Mouse (Mus musculus): ENCODE results near the gene Slc9a3r2.
"Not testable (repeated sequence)": the region's sequence is repeated elsewhere in the genome, so short reads cannot be mapped to it uniquely, and the experiment has no call there.

Slc9a3r2 gene

DNA sequence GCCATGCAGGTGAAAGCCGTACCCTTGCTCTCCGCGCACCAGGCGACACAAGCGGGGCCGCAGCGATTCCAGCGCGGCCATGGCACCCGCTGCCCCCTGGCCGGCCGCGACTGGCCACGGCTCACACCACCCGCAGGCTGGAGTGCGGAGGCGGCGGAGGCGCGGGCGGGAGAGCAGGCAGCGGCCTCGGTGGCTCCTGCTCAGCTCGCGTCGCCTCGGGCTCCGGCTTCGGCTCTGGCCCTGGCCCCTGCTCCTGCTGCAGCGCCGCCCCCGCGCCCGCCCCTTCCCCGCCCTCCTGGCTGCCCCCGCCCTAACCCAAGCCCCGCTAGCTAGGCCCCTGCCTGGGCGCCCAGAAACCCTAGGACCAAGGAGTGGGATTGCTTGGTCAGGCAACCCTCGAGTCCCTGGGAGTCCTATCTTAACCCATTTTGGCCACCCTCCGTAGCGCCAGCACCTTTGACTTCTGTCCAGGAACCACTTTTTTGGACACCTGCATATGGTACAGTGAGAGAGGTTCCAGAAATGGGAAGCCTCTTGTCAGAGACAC, at the start of gene Slc9a3r2:
Gene Slc9a3r2, minus strand, starts transcription at position 258 of the 547 bp plus-strand sequence.
- DNase-seq (ENCODE audit: low spot score in 2 of 2): no peak

DNA sequence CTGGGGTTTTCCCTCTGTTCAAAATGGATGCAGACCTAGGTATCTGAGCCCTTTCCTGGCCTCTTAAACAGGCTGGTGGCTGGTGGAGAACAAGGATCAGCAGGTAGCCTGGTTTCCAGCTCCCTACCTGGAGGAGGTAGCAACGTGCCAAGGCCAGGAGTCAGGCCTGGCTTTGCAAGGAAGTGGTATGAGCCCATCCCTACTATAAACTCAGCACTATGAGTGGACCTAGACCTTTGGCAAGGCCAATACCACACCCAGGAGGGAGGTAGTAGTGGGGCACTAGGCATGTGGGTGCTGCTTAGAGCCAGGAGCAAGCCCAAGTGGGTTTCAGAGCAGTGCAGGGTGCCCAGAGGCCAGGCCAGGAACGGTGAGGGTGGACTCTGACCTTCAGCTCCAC, 49.3 kb upstream of the Slc9a3r2 start:
- DNase-seq (ENCODE audit: low spot score in 2 of 2): no peak

DNA sequence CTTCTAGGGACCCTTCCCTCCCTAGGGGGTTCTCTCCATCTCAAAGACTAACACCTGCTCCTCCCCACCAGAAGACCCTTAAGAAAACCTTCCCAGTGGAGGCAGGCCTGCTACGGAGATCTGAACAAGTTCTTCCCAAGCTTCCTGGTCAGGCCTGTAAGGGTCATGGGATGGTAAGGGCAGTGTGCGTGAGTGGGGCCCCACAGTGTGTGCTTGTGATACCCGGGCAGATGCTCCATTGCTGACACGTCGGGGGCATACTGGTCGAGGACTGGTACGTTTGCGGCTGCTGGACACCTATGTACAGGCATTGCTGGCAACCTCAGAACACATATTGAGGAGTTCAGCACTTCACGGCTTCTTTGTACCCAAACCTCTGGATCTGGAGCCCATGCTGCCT, 48.6 kb upstream of the Slc9a3r2 start:
- no peak for DNase-seq (ENCODE audit: low spot score in 2 of 2)

DNA sequence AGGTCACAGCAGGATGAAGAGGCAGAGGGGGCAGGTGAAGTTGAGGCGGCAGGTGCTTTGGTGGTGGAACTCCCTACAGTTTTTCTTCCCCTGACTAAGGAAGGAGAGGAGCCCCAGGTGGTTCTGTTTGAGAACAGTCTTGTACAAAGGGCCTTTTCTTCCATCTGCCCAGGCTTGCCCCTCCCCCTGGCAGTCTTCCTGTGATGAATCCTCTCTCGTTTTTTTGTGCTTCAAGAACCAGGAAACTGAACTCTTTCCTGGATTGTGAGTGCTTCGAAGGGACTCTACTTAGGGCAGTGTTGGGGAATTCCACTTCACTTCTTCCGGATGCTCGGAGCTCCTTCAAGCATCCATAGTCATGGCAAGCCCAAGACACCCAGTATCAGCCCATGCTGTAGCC, 47.9 kb upstream of the Slc9a3r2 start:
- no peak for DNase-seq (ENCODE audit: low spot score in 2 of 2)

DNA sequence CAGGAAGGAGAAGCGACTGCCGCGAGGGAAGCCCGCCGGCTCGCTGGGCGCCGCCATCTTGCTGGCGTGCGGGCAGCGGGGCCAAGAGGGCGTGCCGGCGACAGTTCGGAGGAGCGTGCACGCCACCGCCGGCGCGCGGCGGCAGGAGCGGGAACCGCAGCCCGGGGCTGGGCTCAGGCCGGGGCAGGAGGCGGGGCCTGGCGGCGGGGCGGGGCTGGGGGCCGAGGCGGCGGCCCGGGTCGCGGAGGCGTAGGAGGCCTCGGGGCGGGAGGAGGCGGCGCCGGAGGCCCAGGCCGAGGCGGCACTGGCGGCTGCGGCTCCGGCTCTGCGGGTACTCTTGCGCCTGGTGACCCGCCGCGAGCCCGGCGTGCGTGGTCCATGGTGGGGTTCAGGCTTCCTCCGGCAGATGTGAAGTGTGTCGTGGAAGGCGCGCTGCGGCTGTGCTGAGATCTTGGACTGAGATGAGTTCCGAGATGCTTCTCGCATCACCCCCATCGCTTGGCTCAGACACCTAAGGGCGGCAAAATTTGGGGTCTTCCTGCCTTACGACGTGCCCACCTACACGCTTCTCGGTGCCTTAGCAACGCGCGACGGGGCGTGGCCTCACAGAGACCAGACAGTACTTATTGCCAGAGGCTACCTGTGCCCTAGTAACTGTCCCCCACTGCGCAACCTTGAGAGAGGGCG, 46.0 kb upstream of the Slc9a3r2 start, which contains the start of the genes Gfer and Noxo1:
Gene Gfer, minus strand, starts transcription at position 146 of the 687 bp plus-strand sequence.
Gene Noxo1, plus strand, starts transcription at position 224 of the 687 bp plus-strand sequence.
- peak; percentile 71 to 84 for DNase-seq (ENCODE audit: low spot score in 2 of 2)

DNA sequence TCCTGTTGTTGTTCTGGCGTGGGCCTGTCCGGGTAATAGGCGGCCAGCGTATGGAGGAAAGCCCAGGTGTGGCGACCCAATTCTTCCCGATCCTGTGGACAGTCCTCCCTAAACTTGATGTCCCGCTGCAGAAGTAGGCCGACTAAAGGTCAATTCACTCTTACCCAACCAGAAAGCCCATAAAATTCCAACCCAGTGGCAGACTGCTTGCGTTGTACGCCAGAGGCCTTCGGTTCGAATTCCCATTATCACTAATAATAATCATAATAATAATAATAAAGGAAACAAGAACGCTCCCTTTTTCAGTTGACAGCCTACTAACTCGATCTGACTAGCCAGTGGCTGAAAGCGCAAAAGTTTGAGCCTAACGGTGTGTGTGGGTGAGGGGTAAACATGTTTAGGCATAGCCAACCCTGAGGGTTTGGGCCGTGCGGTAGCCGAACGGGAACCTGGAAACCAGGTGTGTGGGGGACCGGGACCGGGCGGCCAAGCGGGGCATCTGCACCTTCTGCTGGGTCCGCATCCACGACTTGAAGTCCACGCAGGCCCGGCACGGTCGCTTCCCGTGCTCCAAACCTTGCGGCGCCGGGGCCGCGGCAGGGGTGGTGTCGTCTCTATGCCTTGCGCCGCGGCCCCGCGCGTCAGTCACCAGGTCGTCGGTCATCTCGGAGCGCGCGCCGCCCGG, 45.3 kb upstream of the Slc9a3r2 start:
- no peak for DNase-seq (ENCODE audit: low spot score in 2 of 2)

DNA sequence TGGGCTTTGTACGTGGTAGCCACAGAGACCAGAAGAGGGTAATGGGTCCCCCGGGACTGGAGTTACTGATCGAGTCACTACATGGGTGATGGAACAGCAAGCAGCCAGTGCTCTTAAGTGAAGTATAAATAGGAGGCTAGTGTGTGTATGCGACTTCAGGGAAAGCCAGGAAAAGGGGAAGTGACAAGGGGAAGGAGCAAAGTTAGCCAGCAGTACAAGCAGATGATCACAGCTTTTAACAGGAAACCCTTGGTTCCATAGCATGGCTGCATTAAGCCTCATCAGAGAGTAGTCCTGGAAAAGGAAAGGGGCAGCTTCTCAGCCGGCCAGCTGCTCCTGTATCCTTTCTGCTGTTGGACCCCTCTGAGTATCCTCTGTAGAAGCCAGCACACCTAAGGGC, 42.3 kb upstream of the Slc9a3r2 start:
- DNase-seq (ENCODE audit: low spot score in 2 of 2): no peak

DNA sequence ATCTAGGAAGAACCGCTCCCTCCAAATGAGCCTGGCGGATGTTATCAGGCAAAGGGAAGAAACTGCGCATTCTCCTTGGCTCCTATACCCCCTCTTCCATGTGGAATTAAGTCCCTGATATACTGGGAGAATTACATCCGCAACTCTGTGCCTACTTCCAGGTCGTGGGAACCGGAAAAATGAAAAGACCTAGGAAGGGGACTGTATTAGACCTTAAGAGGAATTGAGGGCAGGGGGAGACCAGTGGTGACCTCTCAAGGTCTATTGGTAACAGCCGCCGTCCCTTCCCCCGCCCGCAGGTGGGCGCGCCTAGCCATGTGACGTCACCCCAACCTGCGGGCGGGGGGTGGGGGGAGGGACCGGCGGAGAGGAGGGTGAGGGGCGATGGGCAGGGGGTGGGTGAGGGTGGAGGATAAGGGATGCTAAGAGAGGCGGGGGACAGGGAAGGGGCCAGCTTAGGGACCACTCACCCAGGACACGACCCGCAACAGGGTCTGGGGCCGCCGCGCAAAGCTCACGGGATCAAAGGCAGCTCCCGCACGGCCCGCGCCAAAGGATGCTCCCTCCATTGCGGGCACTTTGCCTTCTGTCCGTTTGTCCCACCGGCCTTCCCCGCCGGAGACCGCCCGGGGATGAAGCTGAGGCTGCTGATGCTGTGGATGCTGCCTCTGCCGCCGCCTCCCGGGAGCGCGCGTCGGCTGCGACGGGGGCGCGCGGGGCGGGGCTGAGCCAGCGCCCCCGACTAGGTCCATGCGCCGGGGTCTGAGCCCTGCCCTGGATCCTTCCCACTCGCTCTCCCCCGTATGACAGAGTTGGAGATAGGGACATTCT, 39.3 kb upstream of the Slc9a3r2 start, which contains the start of gene Syngr3:
Gene Syngr3, minus strand, starts transcription at position 705 of the 831 bp plus-strand sequence.
- no peak for DNase-seq (ENCODE audit: low spot score in 2 of 2)

DNA sequence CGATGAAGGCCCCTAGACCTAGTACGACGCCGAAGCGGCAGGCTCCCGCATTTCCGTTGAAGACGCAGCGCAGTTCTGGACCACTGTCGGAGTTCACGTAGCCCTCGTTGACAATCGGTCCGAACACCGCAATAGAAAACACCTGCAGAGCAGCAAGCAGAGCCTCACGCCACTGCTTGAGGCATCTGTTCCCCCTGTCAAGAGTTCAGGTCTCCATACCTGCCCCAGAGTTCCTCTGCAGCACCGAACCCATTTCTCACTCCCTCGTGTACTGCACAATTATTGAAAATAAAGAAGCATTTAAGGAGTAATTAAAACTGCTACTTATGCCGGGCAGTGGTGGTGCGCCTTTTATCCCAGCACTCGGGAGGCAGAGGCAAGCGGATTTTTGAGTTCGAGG, 37.5 kb upstream of the Slc9a3r2 start:
- no peak for DNase-seq (ENCODE audit: low spot score in 2 of 2)

DNA sequence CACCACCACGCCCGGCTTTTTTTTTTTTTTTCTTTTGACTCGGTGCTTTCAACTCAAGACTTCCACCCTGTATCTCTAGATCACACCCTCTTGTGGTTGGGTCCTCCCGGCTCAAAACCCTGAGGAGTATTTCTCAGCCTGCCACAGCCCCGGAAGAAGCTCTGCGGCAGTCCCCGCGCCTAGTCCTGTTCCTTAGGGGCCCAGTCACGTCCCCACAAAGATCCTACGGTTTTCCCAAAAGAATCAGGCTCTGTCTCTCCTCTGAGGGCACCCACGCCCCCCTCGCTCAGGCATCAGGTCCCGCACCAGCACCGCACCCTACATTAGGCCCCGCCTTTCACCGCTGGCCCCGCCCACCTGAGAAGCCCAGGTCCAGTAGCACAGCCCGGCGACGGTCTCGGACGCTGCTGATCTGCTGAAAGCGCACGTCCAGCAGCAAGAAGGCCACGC, 37.0 kb upstream of the Slc9a3r2 start:
- DNase-seq (ENCODE audit: low spot score in 2 of 2): peak; percentile 42 to 47

DNA sequence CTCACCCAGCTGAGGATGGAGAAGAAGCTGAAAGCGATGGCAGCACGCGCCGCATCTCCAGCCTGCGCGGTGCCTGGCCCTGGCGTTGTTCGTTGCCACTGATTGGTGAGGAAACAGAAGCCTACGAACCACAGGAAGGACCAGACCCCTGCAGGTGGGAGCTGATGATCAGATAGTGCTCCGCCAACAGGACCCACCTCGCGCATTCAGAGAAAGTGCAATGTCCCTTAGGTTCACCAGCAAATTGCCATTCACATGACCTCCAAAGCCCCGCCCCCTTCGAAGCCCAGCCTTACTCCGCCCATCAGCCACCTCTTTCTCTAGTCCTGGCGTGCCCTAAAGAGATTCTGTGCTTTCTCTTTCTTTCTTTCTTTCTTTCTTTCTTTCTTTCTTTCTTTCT, 36.4 kb upstream of the Slc9a3r2 start:
- peak; percentile 31 to 33 for DNase-seq (ENCODE audit: low spot score in 2 of 2)

DNA sequence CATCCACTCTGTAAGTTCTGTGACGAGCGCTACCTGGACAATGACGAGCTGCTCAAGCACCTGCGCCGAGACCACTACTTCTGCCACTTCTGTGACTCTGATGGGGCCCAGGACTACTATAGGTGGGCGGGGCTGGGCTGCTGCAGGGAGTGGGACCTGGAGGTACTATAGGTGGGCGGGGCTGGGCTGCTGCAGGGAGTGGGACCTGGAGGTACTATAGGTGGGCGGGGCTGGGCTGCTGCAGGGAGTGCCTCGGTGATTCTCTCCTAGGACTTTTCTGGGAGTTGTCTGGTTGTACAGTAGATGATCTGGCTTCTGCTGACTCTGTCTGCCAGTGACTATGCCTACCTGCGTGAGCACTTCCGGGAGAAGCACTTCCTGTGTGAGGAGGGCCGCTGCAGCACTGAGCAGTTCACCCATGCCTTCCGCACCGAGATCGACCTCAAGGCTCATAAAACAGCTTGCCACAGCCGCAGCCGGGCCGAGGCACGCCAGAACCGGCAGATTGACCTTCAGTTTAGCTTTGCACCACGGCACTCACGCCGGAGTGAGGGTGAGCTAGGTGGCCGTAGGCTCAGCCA, 27.5 kb upstream of the Slc9a3r2 start:
- DNase-seq (ENCODE audit: low spot score in 2 of 2): no peak

DNA sequence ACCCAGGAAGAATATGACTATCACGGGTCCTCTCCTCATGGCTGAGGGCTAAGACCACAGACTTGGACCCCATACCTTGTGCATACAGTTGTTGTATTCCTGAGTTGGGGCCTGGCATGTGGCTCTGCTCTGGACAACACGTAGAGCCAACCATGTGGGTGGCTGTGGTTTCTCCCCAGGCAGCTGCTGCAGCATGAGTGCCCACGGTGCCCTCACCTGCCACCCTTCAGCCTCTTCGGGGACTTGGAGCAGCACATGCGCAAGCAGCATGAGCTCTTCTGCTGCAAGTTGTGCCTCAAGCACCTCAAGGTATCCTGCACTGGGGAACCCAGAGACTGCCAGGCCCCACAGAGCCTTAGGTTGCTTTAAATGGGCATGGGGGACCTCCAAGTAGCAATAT, 26.8 kb upstream of the Slc9a3r2 start:
- DNase-seq (ENCODE audit: low spot score in 2 of 2): no peak

DNA sequence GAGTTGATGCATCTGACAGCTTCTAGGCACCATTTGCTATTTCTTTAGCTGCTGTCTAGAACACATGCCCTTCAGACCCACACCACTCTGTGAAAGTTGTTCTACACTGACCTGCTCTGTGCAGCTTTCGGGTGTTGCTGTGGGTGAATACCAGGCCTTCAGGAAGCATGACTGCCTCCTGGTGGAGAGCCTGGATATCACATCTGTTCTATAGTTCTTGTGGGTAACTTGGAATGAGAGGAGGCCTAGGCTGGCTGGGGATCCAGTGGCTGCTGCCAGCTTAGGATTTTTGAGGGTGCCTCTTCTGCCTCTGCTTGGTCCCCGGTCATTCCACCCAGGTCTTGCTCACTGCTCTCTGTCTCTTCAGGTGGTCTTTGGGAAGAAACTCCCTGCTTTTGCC, 26.1 kb upstream of the Slc9a3r2 start:
- peak; percentile 53 to 77 for DNase-seq (ENCODE audit: low spot score in 2 of 2)

DNA sequence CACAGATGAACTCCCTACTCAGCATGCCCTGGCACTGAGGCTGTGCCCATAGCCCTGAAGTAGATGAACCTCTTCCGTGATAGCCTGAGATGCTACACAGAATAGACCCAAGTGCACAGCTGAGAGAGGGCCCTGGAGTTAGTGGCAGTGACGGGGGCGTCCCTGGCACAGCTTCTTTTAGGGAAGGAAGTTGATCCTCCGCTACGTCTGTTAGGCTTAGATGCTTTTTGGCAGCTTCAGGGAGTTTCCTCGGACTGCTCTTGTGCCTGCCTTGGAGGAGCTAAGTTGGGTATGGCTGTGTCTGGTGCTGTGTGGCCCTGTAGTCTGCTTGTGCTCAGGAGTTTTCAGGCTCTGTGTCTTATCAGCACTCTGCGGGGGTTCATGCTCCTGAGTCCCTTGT, 24.1 kb upstream of the Slc9a3r2 start:
- no peak for DNase-seq (ENCODE audit: low spot score in 2 of 2)

DNA sequence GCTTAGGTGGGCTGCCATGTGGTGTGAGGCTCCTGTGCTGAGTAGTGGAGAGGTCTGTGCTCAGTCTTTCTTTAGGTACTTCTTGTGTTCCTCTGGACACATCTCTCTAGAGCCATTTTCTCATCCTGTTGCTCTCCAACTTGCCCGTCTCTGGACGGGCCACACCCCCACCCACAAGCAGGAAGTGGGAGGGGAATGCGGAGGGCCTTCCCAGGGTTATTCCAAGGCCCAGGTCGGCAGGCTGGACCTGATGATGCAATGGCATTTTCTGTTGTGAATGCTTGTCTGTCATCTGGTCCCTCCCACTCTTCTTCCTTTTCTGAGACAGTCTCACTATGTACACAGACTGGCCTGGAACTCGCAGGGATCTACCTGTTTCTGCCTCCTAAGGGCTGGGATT, 22.0 kb upstream of the Slc9a3r2 start:
- no peak for DNase-seq (ENCODE audit: low spot score in 2 of 2)

DNA sequence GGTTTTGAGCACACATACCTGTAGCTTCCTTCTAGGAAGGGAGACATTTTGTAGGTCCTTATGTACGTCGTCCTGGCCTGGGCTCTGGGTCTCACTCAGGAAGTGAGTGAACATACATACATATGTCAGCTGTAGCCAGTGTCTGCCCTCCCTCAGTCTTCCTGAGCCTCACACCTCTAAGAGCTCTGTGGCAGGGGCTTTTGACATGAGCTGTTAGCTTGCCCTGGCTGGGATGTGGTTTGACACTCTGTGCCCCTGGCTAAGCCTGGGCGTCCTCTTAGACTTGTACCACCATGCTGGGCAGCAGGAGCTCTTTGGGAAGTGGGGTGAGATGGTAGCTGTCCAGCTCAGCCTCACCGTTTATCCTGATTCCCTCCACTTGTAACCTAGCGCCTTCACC, 21.2 kb upstream of the Slc9a3r2 start:
- DNase-seq (ENCODE audit: low spot score in 2 of 2): no peak

DNA sequence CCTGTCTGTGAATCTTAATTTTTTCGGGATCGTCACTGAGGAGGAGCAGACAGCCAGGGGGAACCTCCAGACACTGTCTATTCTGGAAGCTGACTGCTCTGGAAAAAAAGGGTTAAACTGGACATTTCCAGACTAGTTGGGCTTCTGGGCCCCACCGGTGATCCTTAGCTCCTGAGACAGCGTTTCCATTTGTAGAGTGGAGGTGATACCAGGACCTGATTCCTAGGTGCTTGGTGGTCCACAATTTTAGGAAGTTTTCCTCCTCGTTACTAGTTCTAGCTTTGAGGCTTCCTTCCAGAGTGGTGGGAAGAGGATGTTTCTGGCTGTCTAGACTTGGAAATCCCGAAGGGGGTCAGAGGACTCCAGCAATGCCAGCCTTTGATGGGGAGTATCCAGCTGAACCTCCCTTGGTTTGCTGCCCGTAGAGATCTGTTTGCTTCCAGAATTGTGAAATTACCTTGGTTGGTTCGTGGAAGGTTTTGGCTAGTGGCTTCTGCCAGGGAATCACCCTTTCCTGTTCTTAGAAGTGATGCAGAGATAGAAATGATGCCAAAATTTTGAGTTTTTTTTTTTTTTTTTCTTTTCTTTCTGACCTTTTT, 20.2 kb upstream of the Slc9a3r2 start:
- no peak for DNase-seq (ENCODE audit: low spot score in 2 of 2)

DNA sequence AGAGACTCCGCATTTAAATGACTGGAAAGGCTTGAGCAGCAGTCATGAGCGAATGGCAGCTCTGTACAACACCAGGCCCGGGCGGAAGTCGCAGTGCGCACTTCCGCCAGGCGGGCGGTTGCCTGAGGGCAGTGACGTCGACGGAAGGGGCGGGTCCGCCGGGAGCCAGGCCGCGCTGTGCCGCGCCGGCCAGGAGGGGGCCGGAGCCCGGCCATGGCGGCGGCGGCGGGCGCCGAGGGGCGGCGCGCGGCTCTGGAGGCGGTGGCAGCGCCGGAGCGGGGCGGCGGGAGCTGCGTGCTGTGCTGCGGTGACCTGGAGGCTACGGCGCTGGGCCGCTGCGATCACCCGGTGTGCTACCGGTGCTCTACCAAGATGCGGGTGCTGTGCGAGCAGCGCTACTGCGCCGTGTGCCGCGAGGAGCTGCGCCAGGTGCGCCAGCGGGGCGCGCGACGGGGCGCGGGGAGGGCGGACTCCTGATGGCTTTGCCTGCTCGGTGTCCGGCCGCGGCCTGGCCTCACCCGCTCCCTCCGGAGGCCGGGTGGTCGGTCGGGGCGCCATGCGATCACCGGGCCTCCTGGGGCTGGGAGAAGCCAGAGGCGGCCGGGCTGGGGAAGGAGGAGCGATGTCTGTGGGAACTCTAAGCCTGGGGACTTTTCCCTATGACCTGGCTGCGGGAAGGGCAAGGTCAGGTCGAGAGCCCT, 19.6 kb upstream of the Slc9a3r2 start, which contains the start of gene Zfp598:
Gene Zfp598, plus strand, starts transcription at position 143 of the 701 bp plus-strand sequence.
- DNase-seq (ENCODE audit: low spot score in 2 of 2): peak; percentile 90 to 97

DNA sequence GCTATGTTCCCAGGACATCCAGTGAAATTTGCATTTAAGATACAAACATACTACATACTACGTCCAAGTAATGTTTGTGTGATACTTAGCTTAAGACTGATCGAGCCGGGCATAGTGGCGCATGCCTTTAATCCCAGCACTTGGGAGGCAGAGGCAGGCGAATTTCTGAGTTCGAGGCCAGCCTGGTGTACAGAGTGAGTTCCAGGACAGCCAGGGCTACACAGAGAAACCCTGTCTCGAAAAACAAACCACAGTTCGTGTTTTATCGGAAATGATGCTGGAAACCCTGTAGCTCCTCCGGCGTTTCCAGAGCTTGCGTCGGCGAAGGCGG, 19.1 kb upstream of the Slc9a3r2 start:
- DNase-seq (ENCODE audit: low spot score in 2 of 2): not testable (repeated sequence)

DNA sequence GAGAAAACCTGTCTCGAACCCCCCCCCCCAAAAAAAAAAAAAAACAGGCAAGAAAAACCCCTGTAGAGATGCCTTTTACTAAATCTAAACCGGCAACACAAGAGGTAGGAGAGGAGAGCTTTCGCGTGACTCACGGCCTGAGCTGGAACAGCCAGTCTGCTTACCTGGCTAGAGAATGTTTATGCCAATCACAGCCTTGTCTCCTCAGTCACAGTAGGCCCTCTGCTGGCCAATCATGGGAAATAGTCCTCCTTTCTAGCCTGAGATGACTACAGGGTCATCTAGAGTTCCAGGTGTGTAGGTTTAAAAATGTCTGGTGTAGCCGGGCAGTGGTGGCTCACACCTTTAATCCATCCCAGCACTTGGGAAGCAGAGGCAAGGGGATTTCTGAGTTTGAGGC, 17.3 kb upstream of the Slc9a3r2 start:
- DNase-seq (ENCODE audit: low spot score in 2 of 2): peak; percentile 27 to 60

Data from thymus, postnatal 10 days (tissue).